Mouse (Mus musculus) myocyte (in vitro differentiated cells): ENCODE data around the gene Dnase1l3. TPM values are rescaled to one million over a fixed set of nuclear protein-coding genes. Genes with fewer than 3 reads are reported as not detected.

Experiments used
- H3K27me3 ChIP-seq: one replicate; pipeline ENCODE4 v1.6.1; 2011; ENCODE audit not compliant: control insufficient read depth, insufficient read depth, insufficient read length
- H3K36me3 ChIP-seq: one replicate; pipeline ENCODE4 v1.6.1; 2011; ENCODE audit not compliant: control insufficient read depth, insufficient read depth
- H3K4me2 ChIP-seq: one replicate; pipeline ENCODE4 v1.6.1; 2011; ENCODE audit warnings: low read depth, control low read depth
- H3K4me3 ChIP-seq: one replicate; pipeline ENCODE4 v1.5.1; 2011; ENCODE audit warnings: mild to moderate bottlenecking, control low read depth, moderate library complexity
- H3K79me2 ChIP-seq: one replicate; pipeline ENCODE4 v1.6.1; 2011; ENCODE audit not compliant: control insufficient read depth, insufficient read depth
- H3ac ChIP-seq: one replicate; pipeline ENCODE4 v1.6.1; 2011; ENCODE audit not compliant: control insufficient read depth, insufficient read length
- CEBPB ChIP-seq: IDR thresholded peaks from 2 replicates; pipeline ENCODE4 v1.6.1; 2011; ENCODE audit warnings: mild to moderate bottlenecking, moderate library complexity; ENCODE audit not compliant: poor library complexity, insufficient read depth, severe bottlenecking
- E2F4 ChIP-seq: IDR thresholded peaks from one replicate; pipeline ENCODE4 v1.6.1; 2011; ENCODE audit warnings: mild to moderate bottlenecking, control low read depth, moderate library complexity; ENCODE audit not compliant: insufficient read depth
- MAX ChIP-seq: IDR thresholded peaks from one replicate; pipeline ENCODE4 v1.6.1; 2011; ENCODE audit warnings: low read depth, mild to moderate bottlenecking, control low read depth
- MYOD1 ChIP-seq, 3 experiments: IDR thresholded peaks; one replicate each; pipeline ENCODE4 v1.6.1; 2011; ENCODE audit warnings: control low read depth in 2 of 3, low read depth in 2 of 3, mild to moderate bottlenecking in 2 of 3, moderate library complexity in 1 of 3; ENCODE audit not compliant: insufficient read length in 2 of 3, control insufficient read depth in 1 of 3
- MYOG ChIP-seq, 3 experiments: IDR thresholded peaks; one replicate each; pipeline ENCODE4 v1.6.1; 2011; ENCODE audit warnings: control low read depth in 2 of 3, low read depth in 2 of 3, mild to moderate bottlenecking in 2 of 3; ENCODE audit not compliant: insufficient read length in 2 of 3, control insufficient read depth in 1 of 3, insufficient read depth in 1 of 3
- POLR2A ChIP-seq: IDR thresholded peaks from one replicate; pipeline ENCODE4 v1.6.1; 2011; ENCODE audit warnings: low read depth, mild to moderate bottlenecking, control low read depth, moderate library complexity; ENCODE audit not compliant: insufficient read length
- POLR2AphosphoS2 ChIP-seq: IDR thresholded peaks from one replicate; pipeline ENCODE4 v1.6.1; 2011; ENCODE audit warnings: low read depth, control low read depth; ENCODE audit not compliant: insufficient read length
- REST ChIP-seq: IDR thresholded peaks from one replicate; pipeline ENCODE4 v1.6.1; 2011; ENCODE audit warnings: mild to moderate bottlenecking, control low read depth, moderate library complexity; ENCODE audit not compliant: insufficient read depth, insufficient read length
- SRF ChIP-seq: IDR thresholded peaks from one replicate; pipeline ENCODE4 v1.6.1; 2011; ENCODE audit warnings: low read depth; ENCODE audit not compliant: control insufficient read depth, insufficient read length
- TCF12 ChIP-seq: IDR thresholded peaks from one replicate; pipeline ENCODE4 v1.6.1; 2011; ENCODE audit warnings: mild to moderate bottlenecking, control low read depth; ENCODE audit not compliant: poor library complexity, insufficient read depth, severe bottlenecking
- TCF3 ChIP-seq: IDR thresholded peaks from one replicate; pipeline ENCODE4 v1.6.1; 2011; ENCODE audit warnings: low read depth, control low read depth; ENCODE audit not compliant: insufficient read length
- USF1 ChIP-seq: IDR thresholded peaks from one replicate; pipeline ENCODE4 v1.6.1; 2011; ENCODE audit warnings: low read depth, mild to moderate bottlenecking, control low read depth, moderate library complexity
- polyA plus RNA-seq: library from polyadenylated mRNA; unstranded; fragments of >200 nt; fragmentation: generic; extraction: Trizol; gene quantifications from one replicate; pipeline ENCODE4 v1.2.1, GENCODE M21; 2012; ENCODE audit warnings: missing spikeins

The Dnase1l3 gene
- polyA plus RNA-seq, 1 experiment, result 0.86 TPM

DNA sequence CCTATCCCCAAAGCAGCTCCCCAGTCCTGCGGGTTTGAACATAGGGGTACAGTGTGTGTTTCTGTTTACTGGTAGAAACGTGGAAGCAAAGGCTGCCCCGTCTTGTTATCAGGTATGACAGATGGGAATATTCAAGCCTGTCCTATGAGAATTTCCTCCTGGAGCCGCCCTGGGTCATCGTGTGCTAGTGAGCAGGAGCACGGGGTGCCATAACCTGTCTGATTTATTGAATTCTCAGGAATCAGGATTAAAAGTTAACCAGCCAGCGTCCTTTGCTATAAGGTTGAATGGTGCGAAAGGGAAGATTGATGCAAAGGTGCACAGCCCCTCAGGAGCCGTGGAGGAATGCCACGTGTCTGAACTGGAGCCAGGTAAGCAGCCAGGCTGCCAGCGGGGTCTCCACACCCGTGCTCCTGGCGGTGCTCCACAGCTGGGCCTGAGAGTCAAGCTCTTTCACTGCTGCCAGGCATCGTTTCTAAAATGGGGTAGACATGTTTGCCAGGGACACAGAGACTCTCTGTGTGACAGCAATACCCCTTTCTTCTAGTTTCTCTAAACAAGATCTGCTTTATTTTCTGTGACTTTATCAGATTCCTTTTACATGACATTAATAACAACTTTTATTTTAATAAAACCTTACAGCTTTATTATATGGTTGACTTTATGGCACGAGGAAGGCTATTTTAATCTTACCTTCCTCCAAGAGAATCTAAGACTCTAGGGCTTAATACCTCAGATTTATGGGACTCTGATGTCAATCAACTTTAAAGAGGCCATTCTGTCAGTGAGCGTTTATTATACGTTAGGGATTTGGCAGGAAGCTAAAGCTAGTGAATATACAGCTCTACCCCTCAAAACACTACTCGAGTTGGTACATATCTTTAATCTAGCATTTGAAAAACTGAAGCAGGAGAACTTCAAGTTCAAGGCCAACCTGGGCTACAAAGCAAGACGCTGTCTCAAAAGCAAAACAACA, 55.3 kb downstream of the Dnase1l3 start:
- Histone ChIP-seq H3K36me3 (peaks cover 72% of the 10 kb centered on the region), H3K79me2 (no peaks in the 10 kb centered on the region), H3K4me3 (no peak overlapping the region), H3ac (no peak overlapping the region), H3K4me2 (no peak overlapping the region), H3K27me3 (no peaks in the 10 kb centered on the region)
- TF ChIP-seq MAX (no peak), POLR2A (no peak), TCF12 (no peak), E2F4 (no peak), SRF (no peak), MYOG (IDR thresholded peaks at IDR 0.05; ENCODE audit: control insufficient read depth in 1 of 3, insufficient read depth in 1 of 3, insufficient read length in 2 of 3, low read depth in 2 of 3) (no peak), TCF3 (no peak)

DNA sequence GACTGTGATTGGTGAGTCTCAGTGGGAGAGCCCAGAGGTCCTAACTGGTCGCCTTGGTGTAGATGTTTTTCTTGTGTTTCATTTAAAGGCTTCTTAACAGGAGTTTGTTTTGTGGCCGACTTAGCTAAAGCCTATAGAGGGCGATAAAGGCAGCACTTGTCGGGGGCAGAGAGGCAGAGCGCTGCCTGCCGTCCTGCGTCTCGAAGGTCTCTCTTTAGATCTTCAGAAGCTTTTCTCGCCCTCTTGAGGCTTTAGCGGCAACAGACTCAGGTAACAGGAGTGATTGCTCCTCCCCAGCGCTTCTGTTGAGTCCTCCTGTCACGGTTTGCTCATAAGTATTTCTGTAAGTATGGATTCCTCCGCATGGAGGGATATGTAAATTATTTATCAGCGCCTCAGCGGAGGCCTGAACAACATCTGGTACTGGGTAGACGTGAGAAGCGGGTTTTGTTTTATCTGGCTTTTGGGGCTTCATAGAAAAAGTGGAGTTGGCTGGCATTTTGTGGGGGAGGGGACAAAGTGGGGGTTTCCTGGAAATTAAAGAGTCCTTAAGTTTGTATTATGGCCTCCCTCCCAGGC, 57.2 kb downstream of the Dnase1l3 start:
- Histone ChIP-seq H3K27me3 (no peaks in the 10 kb centered on the region), H3K79me2 (no peaks in the 10 kb centered on the region), H3K36me3 (peaks cover 61% of the 10 kb centered on the region), H3K4me2 (no peak overlapping the region), H3ac (no peak overlapping the region), H3K4me3 (no peak overlapping the region)
- TF ChIP-seq REST (no peak), SRF (no peak), TCF3 (no peak), MYOG (IDR thresholded peaks at IDR 0.05; ENCODE audit: control insufficient read depth in 1 of 3, insufficient read depth in 1 of 3, insufficient read length in 2 of 3, low read depth in 2 of 3) (no peak), MAX (no peak), CEBPB (no peak)

DNA sequence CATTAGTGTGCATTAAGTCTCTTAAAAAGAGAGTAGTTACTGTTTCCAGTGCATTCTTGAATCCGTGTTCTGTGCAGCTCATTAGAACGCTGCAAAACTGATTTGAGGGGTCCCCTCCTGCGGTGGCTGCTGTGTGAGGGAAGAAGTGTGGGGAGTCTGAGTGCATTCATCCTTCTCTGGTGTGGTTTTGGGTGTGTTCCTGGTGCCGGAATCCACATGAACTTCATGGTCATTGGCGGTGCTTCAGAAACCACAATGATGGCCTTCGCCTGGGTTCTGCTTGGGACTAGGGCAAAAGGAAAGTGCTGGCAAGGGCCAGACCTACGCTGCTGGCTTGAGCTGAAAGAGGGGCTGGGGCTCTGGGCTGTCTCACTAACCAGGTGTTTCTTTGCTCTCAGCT, 60.2 kb downstream of the Dnase1l3 start:
- Histone ChIP-seq H3K4me3 (no peak overlapping the region), H3ac (no peak overlapping the region)
- TF ChIP-seq MAX (no peak), REST (no peak), POLR2AphosphoS2 (no peak), TCF12 (no peak), MYOG (IDR thresholded peaks at IDR 0.05; ENCODE audit: control insufficient read depth in 1 of 3, insufficient read depth in 1 of 3, insufficient read length in 2 of 3, low read depth in 2 of 3) (peak in 1 of 3 experiments; percentile 31), MYOD1 (IDR thresholded peaks at IDR 0.05; ENCODE audit: control insufficient read depth in 1 of 3, insufficient read length in 2 of 3, low read depth in 2 of 3) (no peak), USF1 (no peak)

DNA sequence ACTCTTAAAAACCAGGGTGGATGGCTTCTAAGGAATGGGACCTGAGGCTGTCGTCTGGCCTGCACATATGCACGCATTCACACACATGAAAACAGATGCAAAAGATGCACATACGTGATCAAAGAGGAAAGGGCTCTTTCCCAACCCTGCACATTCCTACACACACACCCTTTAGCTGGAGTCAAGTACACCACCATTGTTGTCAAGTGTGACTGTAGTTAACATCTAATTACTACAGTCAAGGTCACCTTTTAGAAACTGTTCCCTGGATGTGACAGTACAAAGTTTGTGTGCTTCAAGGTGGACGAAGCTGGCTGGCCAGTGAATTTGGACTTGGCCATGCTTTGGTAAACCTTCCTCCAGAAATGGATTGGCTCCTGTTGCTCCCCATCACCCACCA, 62.2 kb downstream of the Dnase1l3 start:
- Histone ChIP-seq H3K4me3 (no peak overlapping the region), H3K36me3 (peaks cover 52% of the 10 kb centered on the region), H3ac (no peak overlapping the region), H3K79me2 (no peaks in the 10 kb centered on the region), H3K4me2 (no peak overlapping the region), H3K27me3 (no peaks in the 10 kb centered on the region)
- no peak for TF ChIP-seq USF1
- no peak for TF ChIP-seq MYOD1 (IDR thresholded peaks at IDR 0.05; ENCODE audit: control insufficient read depth in 1 of 3, insufficient read length in 2 of 3, low read depth in 2 of 3)
- TF ChIP-seq TCF12, result no peak
- TF ChIP-seq MAX, result no peak
- no peak for TF ChIP-seq CEBPB
- TF ChIP-seq TCF3, result no peak
- no peak for TF ChIP-seq POLR2AphosphoS2
- no peak for TF ChIP-seq SRF
- no peak for TF ChIP-seq E2F4
- TF ChIP-seq REST, result no peak
- TF ChIP-seq MYOG (IDR thresholded peaks at IDR 0.05; ENCODE audit: control insufficient read depth in 1 of 3, insufficient read depth in 1 of 3, insufficient read length in 2 of 3, low read depth in 2 of 3), result no peak
- TF ChIP-seq POLR2A, result no peak

More for the DNA sequence above, 60.2 kb downstream of the Dnase1l3 start:
- H3K36me3 ChIP-seq, result peaks cover 55% of the 10 kb centered on the region
- peak overlapping the region; percentile 40 for H3K4me2 ChIP-seq
- H3K27me3 ChIP-seq, result no peaks in the 10 kb centered on the region
- no peaks in the 10 kb centered on the region for H3K79me2 ChIP-seq
